Mouse (Mus musculus) cortical plate, adult 2 months (tissue): ENCODE measurements around the gene Vmp1. TPM values are rescaled to one million over a fixed set of nuclear protein-coding genes. Genes with fewer than 3 reads are reported as not detected.

Experiments used
- H3K27ac ChIP-seq: fragments of 200-500 bp; 2 replicates; pipeline ENCODE4 v1.5.1; 2012; ENCODE audit warnings: low read length, control low read depth, inconsistent platforms; ENCODE audit not compliant: insufficient read depth
- H3K4me1 ChIP-seq: fragments of 200-500 bp; 2 replicates; pipeline ENCODE4 v1.6.1; 2011; ENCODE audit warnings: low read length; ENCODE audit not compliant: control insufficient read depth, insufficient read depth
- H3K4me3 ChIP-seq: fragments of 200-500 bp; 2 replicates; pipeline ENCODE4 v1.5.1; 2011; ENCODE audit warnings: mild to moderate bottlenecking, low read length, control low read depth; ENCODE audit not compliant: insufficient read depth
- CTCF ChIP-seq: fragments of 200-500 bp; IDR thresholded peaks from 2 replicates; pipeline ENCODE4 v1.5.1; 2011; ENCODE audit warnings: mild to moderate bottlenecking, control low read depth, low read length; ENCODE audit not compliant: insufficient read depth; ENCODE audit errors: extremely low read depth
- POLR2A ChIP-seq: fragments of 200-500 bp; IDR thresholded peaks from 2 replicates; pipeline ENCODE4 v1.6.1; 2011; ENCODE audit warnings: mild to moderate bottlenecking, low read length, control low read depth; ENCODE audit not compliant: insufficient read depth; ENCODE audit errors: extremely low read depth
- polyA plus RNA-seq: library from polyadenylated mRNA; depleted of rRNA; stranded (reverse); fragments of >200 nt; gene quantifications from 2 replicates; pipeline ENCODE4 v1.2.3, GENCODE M21; 2012

The Vmp1 gene
- polyA plus RNA-seq, 1 experiment: 131 TPM

DNA sequence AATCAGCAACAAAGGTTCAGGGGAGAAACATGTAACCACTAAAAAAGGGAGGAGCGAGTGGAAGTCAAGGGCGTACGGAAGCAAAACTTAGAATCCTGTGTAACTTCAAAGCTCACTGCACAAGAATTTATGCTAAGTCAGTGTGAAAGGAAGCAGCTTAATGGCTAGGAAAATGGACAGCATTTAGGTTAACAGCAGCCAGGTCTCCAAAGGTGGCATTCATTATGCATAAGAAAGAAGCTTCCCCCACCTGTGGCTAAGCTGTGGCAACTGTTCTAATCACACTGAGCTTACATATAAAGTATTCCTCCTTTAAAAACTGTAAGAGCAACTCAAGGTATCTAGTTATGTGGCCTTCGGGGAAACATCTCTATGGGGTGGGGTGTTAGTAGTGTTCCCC, 17.5 kb upstream of the Vmp1 start:
- Histone ChIP-seq H3K4me1 (no peaks in the 10 kb centered on the region; the same call in 1 of the 2 replicates), H3K4me3 (no peak overlapping the region), H3K27ac (no peak overlapping the region)
- no peak for TF ChIP-seq POLR2A
- no peak for TF ChIP-seq CTCF

DNA sequence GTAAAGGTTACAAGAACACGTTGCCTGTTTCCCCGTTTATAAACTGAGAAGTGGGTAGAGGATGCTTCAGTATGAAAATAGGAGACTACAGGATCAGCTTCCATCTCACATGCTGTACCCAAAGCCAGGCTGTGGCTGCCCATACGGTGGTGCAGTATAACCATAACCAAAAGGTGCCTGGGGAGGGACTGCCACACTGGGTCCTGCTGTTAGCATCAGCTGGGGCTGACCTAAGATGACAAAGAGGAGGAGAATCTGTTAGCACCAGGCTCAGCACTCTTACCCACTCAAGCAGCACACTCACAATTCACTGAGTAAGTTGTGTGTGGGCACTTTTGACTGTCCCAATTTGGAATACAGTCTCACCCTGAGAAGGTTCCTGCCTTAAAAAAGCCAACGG, 11.8 kb upstream of the Vmp1 start:
- Histone ChIP-seq H3K4me1 (no peaks in the 10 kb centered on the region; the same call in 1 of the 2 replicates), H3K27ac (no peak overlapping the region), H3K4me3 (no peak overlapping the region)
- no peak for TF ChIP-seq POLR2A
- no peak for TF ChIP-seq CTCF

GRCm38 (mm10) chr11:86692546-86692945, 8.9 kb upstream of the Vmp1 start:
- Histone ChIP-seq H3K4me3 (no peak overlapping the region), H3K4me1 (no peaks in the 10 kb centered on the region), H3K27ac (no peak overlapping the region)
- TF ChIP-seq CTCF (no peak), POLR2A (no peak)

DNA sequence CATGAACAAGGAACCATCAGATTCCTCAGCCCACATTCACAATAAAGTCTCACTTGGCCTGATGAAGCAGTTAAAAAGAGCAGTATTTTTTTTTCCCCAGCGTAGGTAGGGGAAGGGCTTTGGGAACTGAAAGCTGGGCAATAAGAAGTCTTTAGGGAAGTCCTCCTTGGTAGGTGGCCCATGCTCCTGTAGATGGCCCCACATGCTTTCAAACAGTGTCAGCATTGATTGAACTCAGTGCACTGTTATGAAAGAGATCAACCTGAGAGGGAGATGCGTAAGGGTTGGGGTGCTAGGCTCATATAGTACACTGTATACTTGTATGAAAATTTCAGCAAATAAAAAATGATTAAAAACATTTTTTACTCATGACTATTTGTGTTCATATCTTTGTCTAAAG, 8.3 kb upstream of the Vmp1 start:
- TF ChIP-seq POLR2A (no peak), CTCF (no peak)
- Histone ChIP-seq H3K4me1 (no peaks in the 10 kb centered on the region), H3K27ac (peak overlapping the region; percentile 35; the same call in 1 of the 2 replicates), H3K4me3 (no peak overlapping the region)

GRCm38 (mm10) chr11:86691482-86691881, 7.8 kb upstream of the Vmp1 start:
- no peak for TF ChIP-seq POLR2A
- no peak for TF ChIP-seq CTCF
- Histone ChIP-seq H3K4me1 (no peaks in the 10 kb centered on the region), H3K27ac (no peak overlapping the region), H3K4me3 (no peak overlapping the region)

DNA sequence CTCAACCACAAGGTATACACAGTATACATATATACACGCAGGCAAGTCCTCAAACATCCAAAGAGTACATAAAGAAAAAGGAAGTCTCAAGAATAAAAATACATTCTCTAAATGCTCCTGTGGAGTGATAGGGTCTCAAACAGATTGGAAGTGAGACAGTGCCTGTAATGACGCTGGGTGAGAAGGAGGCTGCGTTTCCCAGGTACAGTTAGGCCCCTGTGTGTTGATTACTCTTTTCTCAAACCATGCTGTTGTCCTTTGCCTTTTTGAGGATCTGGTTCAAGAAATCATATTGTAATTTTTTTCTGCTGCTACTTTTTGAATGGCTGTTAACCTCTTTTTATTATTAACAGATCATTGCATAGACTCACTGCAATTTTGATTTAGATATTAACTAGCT, 6.7 kb upstream of the Vmp1 start:
- Histone ChIP-seq H3K27ac (no peak overlapping the region), H3K4me3 (no peak overlapping the region), H3K4me1 (peaks cover under 1% of the 10 kb centered on the region)
- TF ChIP-seq CTCF (no peak), POLR2A (no peak)

GRCm38 (mm10) chr11:86685366-86685765, 1.7 kb upstream of the Vmp1 start:
- Histone ChIP-seq H3K27ac (no peak overlapping the region), H3K4me3 (no peak overlapping the region), H3K4me1 (peaks cover 3% of the 10 kb centered on the region)
- TF ChIP-seq POLR2A: no peak
- TF ChIP-seq CTCF: no peak

GRCm38 (mm10) chr11:86684126-86685012, 733 bp upstream of the Vmp1 start:
- TF ChIP-seq POLR2A (no peak), CTCF (no peak)
- Histone ChIP-seq H3K4me1 (peaks cover 3% of the 10 kb centered on the region), H3K4me3 (peak overlapping the region; percentile 88), H3K27ac (no peak overlapping the region)

DNA sequence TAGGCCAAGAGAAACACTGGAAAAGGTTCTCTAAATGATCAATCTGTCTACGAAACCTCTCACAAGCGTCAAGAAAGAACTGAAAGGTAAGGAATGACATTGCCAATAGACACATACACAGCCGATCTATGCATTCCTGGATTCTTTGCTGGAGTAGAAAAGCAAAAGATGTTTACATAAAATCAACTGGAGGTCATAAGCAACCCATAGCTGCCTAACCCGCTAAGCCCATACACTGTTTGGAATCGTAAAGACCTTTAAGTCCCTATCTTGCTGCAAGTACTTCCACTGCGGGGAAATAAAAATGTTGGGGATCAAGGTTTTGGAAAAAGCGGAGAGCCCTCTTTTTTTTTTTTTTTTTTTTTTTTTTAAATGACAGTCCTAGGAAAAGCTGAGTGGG, 775 bp downstream of the Vmp1 start:
- H3K27ac ChIP-seq: no peak overlapping the region
- H3K4me1 ChIP-seq: peaks cover 3% of the 10 kb centered on the region
- TF ChIP-seq CTCF (no peak), POLR2A (no peak)
- H3K4me3 ChIP-seq: peak overlapping the region; percentile 88

GRCm38 (mm10) chr11:86681423-86681822, 2.2 kb downstream of the Vmp1 start:
- no peak for TF ChIP-seq CTCF
- no peak for TF ChIP-seq POLR2A
- Histone ChIP-seq H3K4me1 (peaks cover 5% of the 10 kb centered on the region), H3K27ac (no peak overlapping the region), H3K4me3 (no peak overlapping the region)
